Mouse (Mus musculus) adrenal gland, adult (tissue): ENCODE measurements around the gene Timd4.
A peak's percentile ranks its signal among the peaks of the same experiment; 100 is the strongest.

Source experiments
- DNase-seq, 2 experiments: peaks; one replicate each; pipeline ENCODE4 v3.0.0; 2022 to 2023; ENCODE audit warnings: low spot score in 1 of 2; ENCODE audit not compliant: inconsistent age in 2 of 2

The Timd4 gene

DNA sequence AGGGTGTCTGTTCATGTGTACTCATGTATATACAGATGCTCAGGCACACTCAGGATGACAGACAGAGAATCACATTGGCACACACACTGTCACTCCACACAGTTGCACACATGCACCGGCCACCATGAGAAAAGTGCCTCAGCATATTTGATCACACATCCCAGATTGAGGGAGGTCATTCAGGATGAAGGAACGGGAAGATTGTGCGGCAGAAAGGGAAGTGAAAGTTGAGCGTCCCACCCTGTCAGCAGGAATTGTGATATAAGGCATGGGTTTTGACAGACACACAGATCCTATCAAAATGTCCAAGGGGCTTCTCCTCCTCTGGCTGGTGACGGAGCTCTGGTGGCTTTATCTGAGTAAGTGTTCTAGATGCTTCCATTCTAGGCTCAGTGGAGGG, at the start of gene Timd4:
Timd4 (plus strand) TSS at position 290 of the 400 bp plus-strand sequence.
- DNase-seq: no peak

DNA sequence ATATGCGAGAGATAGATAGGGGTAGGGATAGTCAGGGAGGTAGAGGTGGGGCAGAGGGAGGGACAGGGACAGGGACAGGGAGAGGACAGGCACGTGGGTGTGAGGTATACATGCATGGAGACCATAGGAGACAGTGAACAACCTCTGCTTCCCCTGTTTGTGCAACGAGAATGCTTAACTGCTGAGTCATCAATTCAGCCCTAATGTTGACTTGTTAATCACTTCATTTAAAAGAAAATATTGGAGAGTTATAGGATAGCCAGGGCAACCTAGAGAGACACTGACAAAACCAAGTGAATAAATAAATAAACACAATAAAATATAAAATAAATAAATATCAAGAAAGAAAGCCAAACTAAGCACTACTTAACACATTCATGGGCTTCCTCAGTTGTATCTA, 33.7 kb upstream of the Timd4 start:
- no peak for DNase-seq

- no peak for DNase-seq
Measured at GRCm38 (mm10) chr11:46779811-46780210, 30.8 kb upstream of the Timd4 start.

GRCm38 (mm10) chr11:46804440-46804839, 6.2 kb upstream of the Timd4 start:
- DNase-seq: no peak

DNA sequence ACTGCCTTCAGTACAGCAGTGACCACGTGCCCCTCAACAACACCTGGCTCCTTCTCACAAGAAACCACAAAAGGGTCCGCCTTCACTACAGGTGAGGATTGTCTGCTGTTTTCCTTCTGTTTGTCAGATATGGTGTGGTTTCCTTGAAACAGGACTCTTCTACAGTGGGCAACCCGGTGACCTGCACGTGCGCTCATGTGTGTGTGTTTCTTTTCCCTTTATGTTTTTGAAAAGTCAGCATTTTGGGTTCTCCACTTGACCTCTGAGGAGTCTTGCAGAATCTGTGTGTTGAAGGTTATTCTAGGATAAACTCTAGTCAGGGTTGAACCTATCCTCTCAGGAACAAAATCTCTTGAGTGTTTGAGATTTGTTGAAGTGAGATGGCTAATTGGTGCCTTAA, 7.1 kb downstream of the Timd4 start:
- DNase-seq: no peak

GRCm38 (mm10) chr11:46819930-46820329, 9.3 kb downstream of the Timd4 start:
- DNase-seq: peak in 1 of 2 experiments; percentile 11

DNA sequence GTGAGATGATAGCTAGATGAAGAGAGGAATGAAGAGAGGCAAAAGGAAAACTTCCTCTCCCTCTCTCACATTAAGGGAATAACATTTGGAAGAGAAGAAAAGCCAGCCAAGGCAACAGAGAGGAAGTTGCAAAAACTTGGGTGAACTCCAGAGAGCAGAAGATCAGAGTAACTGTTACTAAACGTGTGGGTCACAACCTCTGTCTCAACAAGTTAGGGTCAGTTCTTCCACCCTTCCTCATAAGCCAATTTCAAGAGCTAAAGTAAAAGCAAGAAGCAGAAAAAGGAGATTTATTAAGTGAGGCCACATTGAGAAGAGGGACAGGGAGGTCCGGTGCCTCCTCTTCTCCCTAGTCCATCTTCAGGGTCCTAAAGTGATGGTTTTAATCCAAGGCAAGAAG, 19.7 kb downstream of the Timd4 start:
- no peak for DNase-seq

- DNase-seq: no peak
Measured at GRCm38 (mm10) chr11:46835080-46835479, 24.5 kb downstream of the Timd4 start.

DNA sequence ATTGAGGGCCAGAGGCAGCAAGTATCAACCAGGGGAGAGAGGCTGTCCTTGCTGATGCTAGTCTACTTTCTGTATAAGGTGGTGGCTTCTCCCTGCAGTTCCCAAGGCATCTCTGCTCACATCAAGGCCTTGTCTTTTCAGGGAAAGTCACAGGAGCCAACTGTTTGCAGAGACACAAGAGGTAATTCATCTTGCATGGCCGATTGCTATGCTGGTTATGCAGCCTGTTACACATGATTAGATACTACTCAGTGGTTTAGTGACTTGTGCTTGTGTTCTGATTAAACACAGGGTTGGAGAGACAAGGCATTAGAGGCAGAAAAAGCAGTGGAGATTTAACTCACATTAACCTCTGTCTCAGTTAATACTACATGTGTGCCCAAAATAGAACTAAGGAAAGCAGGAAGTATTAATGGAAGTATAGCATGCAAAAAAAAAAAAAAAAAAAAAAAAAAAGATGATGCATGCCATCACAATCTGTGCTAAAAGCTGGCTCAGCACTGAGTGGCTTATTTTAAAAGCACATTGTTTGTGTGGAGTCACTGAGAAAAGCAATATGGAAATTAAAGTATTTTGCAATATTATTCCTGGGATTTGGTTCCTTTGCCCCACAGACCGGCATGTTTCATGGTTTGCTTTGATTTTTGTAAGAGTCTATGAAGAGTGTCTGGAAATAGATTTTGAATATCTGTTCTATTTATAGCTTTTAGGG, 31.6 kb downstream of the Timd4 start:
- DNase-seq: no peak

DNA sequence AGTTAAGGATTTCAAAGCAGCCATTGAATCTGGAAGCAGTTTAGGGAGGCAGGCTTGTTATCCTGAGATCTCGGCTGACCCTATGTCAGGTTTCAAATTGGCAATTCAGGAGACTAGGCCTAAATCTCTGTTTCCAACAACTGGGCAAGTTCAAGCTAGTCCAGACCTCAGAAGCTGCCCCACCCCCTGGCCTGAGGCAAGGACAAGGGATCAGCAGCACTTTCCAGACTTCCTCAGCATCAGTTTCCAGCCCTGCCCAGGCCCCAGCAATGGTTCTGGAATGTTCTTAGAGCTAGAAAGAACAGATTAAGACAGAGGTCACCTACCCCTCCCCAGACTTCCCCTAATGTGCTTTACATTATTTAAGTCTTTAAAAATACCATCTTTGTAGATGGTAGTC, 36.1 kb downstream of the Timd4 start:
- DNase-seq: no peak

- DNase-seq: no peak
Measured at GRCm38 (mm10) chr11:46847827-46848220, 37.2 kb downstream of the Timd4 start.

- DNase-seq: no peak
Measured at GRCm38 (mm10) chr11:46848221-46848971, 37.8 kb downstream of the Timd4 start.

DNA sequence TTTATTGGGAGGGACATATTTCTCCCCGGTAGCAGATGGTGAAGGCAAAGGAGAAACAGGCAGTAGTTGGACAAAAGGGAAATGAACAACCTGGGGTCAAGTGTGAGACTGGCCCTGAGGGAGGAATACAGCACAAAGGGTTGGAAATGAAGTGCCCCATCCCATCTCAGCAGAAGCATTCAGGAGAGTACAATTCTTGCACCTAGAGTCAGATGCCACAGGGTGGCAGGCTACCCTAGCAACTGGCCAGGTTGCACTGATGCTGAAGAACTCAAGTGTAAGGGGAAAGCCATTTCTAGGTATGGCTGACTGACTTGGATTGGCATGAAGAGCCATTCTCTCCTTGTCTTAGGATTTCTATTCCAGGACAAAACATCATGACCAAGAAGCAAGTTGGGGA, 54.2 kb downstream of the Timd4 start:
- DNase-seq: peak in 1 of 2 experiments; percentile 33

DNA sequence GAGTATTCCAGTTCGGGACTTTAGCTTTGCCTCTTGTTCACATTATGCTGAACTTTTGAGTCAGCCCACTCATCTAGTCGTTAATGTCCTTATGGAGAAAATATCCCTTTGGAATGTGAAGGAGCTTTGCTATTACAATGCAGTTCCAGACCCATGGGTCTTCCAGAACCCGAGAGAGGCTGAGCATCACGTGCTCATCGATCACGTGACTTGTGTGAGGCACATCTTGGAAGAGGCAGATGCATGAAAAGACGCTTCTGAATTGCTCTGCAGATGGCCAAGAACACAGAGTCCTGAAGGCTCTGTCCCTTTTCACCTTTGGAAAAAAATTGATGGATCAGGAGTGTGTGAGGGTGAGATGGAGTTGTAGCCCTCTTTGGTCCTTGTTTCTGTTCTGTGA, 58.0 kb downstream of the Timd4 start:
- no peak for DNase-seq

DNA sequence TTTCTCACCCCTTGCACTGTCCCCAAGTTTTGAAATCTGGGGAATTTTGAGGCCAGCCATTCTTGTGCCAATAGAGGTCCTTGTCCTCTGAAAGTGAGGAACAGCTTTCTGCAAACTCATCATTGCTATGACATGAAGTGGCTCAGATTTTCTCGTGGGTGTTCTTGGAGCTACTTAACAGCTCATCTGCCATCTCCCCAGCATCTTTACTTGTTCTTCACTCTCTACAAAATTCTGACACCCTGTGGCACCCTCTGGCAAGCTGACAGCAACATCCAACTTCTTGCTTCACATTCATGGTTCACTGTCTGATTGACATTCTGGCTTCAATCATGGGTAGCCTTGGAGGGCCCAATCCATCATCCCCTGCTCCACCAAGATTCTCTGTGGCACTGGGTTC, 65.2 kb downstream of the Timd4 start:
- DNase-seq: no peak

DNA sequence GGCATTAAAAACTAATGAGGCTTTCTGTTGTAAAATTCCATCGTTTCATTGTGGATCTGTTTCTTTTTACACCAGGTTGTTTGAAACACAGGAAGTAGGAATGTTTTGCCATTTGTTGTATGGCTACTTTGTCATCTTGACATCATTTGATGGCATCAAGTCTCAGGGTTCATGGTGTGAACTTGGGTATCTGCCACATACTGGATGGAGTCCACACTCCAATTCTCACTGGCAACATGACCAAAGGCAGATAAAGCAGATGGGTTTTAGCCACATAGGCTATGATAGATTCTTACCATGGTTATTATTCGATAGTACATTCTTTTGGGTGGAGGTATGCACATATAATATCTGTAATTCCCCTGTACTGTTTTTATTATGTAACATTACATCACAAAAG, 71.9 kb downstream of the Timd4 start:
- DNase-seq: no peak

DNA sequence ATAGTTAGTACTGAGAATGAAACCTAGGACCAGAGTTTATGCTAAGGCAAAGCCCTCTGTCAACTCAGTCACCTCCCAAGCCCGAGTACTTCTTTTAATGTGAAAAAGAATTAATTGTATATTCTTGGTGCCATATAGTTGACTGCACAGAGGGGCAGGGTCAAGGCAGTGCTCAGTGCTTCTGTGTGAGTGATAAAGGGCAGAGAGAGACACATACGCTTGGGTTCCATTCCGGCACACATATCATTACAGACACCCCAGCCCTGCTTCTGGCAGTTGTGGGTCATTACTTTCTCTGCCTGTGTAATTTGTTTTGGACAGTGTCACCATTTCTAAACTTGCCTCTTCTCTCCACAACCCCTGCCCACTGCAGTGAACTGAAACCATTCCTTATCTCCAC, 78.5 kb downstream of the Timd4 start:
- no peak for DNase-seq
